Mouse (Mus musculus) CH12.LX (cell line): ENCODE results near the gene Palm. TPM values are rescaled to one million over a fixed set of nuclear protein-coding genes. Genes with fewer than 3 reads are reported as not detected.
A peak's percentile ranks its signal among the peaks of the same experiment; 100 is the strongest.

Experiments
- DNase-seq: peaks from one replicate; pipeline ENCODE4 v3.0.0-alpha.2; 2013; ENCODE audit errors: extremely low read depth
- H3K27ac ChIP-seq: 2 replicates; pipeline ENCODE4 v1.5.1; 2012; ENCODE audit warnings: low read depth, mild to moderate bottlenecking, control low read depth, moderate library complexity; ENCODE audit not compliant: insufficient read depth
- H3K27me3 ChIP-seq: replicated peaks from 2 replicates; pipeline ENCODE3; 2012; ENCODE audit warnings: inconsistent platforms
- H3K36me3 ChIP-seq, 2 experiments: replicated peaks in 1 of 2; 2 replicates each; pipeline versions ENCODE3 to v1.6.1; 2012; ENCODE audit warnings: inconsistent platforms in 1 of 2, low read length in 1 of 2, mild to moderate bottlenecking in 1 of 2, mixed read lengths in 1 of 2, moderate library complexity in 1 of 2; ENCODE audit not compliant: control insufficient read depth in 1 of 2, insufficient read depth in 1 of 2
- H3K4me1 ChIP-seq, 2 experiments: 2 replicates each; pipeline ENCODE4 v1.6.1; 2012; ENCODE audit warnings: inconsistent platforms in 1 of 2, moderate library complexity in 1 of 2; ENCODE audit not compliant: insufficient read depth in 2 of 2, control insufficient read depth in 1 of 2
- H3K4me2 ChIP-seq: 2 replicates; pipeline ENCODE4 v1.6.1; 2012; ENCODE audit warnings: low read depth, mild to moderate bottlenecking, control low read depth; ENCODE audit not compliant: poor library complexity, insufficient read depth, severe bottlenecking
- H3K4me3 ChIP-seq, 3 experiments: fragments of 150-350 bp in 1 of 3; sonication (generic) in 1 of 3; replicated peaks in 1 of 3; 2 replicates each; pipeline versions ENCODE3 to v1.5.1; 2011 to 2012; ENCODE audit warnings: low read depth in 2 of 3, low read length in 2 of 3, mild to moderate bottlenecking in 2 of 3, moderate library complexity in 2 of 3, control low read depth in 1 of 3, improper control_type of control experiment in 1 of 3, inconsistent platforms in 1 of 3, mixed read lengths in 1 of 3; ENCODE audit not compliant: poor library complexity in 1 of 3
- H3K79me2 ChIP-seq: replicated peaks from 2 replicates; pipeline ENCODE4 v1.6.1; 2012; ENCODE audit warnings: mild to moderate bottlenecking, moderate library complexity; ENCODE audit not compliant: control insufficient read depth, poor library complexity, insufficient read depth, severe bottlenecking; ENCODE audit errors: extremely low read depth
- H3K9ac ChIP-seq: 2 replicates; pipeline ENCODE4 v1.6.1; 2012; ENCODE audit warnings: low read depth, mild to moderate bottlenecking, control low read depth, moderate library complexity; ENCODE audit not compliant: insufficient read depth
- H3K9me3 ChIP-seq: replicated peaks from 2 replicates; pipeline ENCODE3; 2012; ENCODE audit warnings: low read length, inconsistent platforms, mixed read lengths
- BHLHE40 ChIP-seq: IDR thresholded peaks from 2 replicates; pipeline ENCODE4 v1.6.1; 2011; ENCODE audit warnings: mild to moderate bottlenecking, low read depth, low read length, improper control_type of control experiment
- CHD1 ChIP-seq: IDR thresholded peaks from 2 replicates; pipeline ENCODE4 v1.6.1; 2012; ENCODE audit warnings: low read depth, low read length, improper control_type of control experiment, inconsistent platforms
- ELF1 ChIP-seq: IDR thresholded peaks from 2 replicates; pipeline ENCODE4 v1.6.1; 2014; ENCODE audit warnings: low read depth, mild to moderate bottlenecking, inconsistent platforms, low read length, improper control_type of control experiment
- EP300 ChIP-seq: IDR thresholded peaks from 2 replicates; pipeline ENCODE4 v1.6.1; 2011; ENCODE audit warnings: low read length, improper control_type of control experiment
- ETS1 ChIP-seq: conservative IDR thresholded peaks from 2 replicates; pipeline ENCODE4 v1.6.1; 2012; ENCODE audit warnings: low read depth, mild to moderate bottlenecking, inconsistent platforms, low read length, improper control_type of control experiment, moderate library complexity
- HCFC1 ChIP-seq: IDR thresholded peaks from 2 replicates; pipeline ENCODE4 v1.6.1; 2012; ENCODE audit warnings: low read depth, mild to moderate bottlenecking, inconsistent platforms, low read length, improper control_type of control experiment
- JUN ChIP-seq: IDR thresholded peaks from 2 replicates; pipeline ENCODE4 v1.6.1; 2011; ENCODE audit warnings: low read depth, mild to moderate bottlenecking, low read length, improper control_type of control experiment, moderate library complexity; ENCODE audit not compliant: insufficient read depth
- KAT2A ChIP-seq: IDR thresholded peaks from 2 replicates; pipeline ENCODE4 v1.6.1; 2012; ENCODE audit warnings: low read length, improper control_type of control experiment, inconsistent platforms; ENCODE audit not compliant: insufficient replicate concordance
- MAFK ChIP-seq: IDR thresholded peaks from 2 replicates; pipeline ENCODE4 v1.6.1; 2011; ENCODE audit warnings: low read length, improper control_type of control experiment; ENCODE audit not compliant: insufficient replicate concordance
- MAX ChIP-seq: IDR thresholded peaks from 2 replicates; pipeline ENCODE4 v1.6.1; 2011; ENCODE audit warnings: low read length, improper control_type of control experiment
- MAZ ChIP-seq: IDR thresholded peaks from 2 replicates; pipeline ENCODE4 v1.6.1; 2012; ENCODE audit warnings: low read depth, mild to moderate bottlenecking, inconsistent platforms, low read length, improper control_type of control experiment, moderate library complexity
- MYC ChIP-seq: IDR thresholded peaks from 2 replicates; pipeline ENCODE4 v1.6.1; 2011; ENCODE audit warnings: low read depth, mild to moderate bottlenecking, improper control_type of control experiment, low read length
- NRF1 ChIP-seq: IDR thresholded peaks from 2 replicates; pipeline ENCODE4 v1.6.1; 2014; ENCODE audit warnings: low read depth, mild to moderate bottlenecking, inconsistent platforms, low read length, improper control_type of control experiment, moderate library complexity
- PAX5 ChIP-seq: IDR thresholded peaks from 2 replicates; pipeline ENCODE4 v1.6.1; 2012; ENCODE audit warnings: low read length, inconsistent platforms, mixed read lengths
- POLR2A ChIP-seq: IDR thresholded peaks from 2 replicates; pipeline ENCODE4 v1.6.1; 2011; ENCODE audit warnings: low read depth, mild to moderate bottlenecking, improper control_type of control experiment, low read length
- POLR2AphosphoS2 ChIP-seq: IDR thresholded peaks from 2 replicates; pipeline ENCODE4 v1.6.1; 2011; ENCODE audit warnings: low read depth, low read length, improper control_type of control experiment
- RAD21 ChIP-seq: IDR thresholded peaks from 2 replicates; pipeline ENCODE4 v1.6.1; 2011; ENCODE audit warnings: low read depth, mild to moderate bottlenecking, low read length, improper control_type of control experiment, moderate library complexity
- RCOR1 ChIP-seq: conservative IDR thresholded peaks from 2 replicates; pipeline ENCODE4 v1.6.1; 2012; ENCODE audit warnings: low read depth, mild to moderate bottlenecking, inconsistent platforms, low read length, improper control_type of control experiment
- TCF12 ChIP-seq: IDR thresholded peaks from 2 replicates; pipeline ENCODE4 v1.6.1; 2014; ENCODE audit warnings: low read depth, mild to moderate bottlenecking, inconsistent platforms, low read length, improper control_type of control experiment
- ZC3H11A ChIP-seq: IDR thresholded peaks from 2 replicates; pipeline ENCODE4 v1.6.1; 2012; ENCODE audit warnings: low read depth, mild to moderate bottlenecking, inconsistent platforms, low read length, improper control_type of control experiment
- ZKSCAN1 ChIP-seq: IDR thresholded peaks from 2 replicates; pipeline ENCODE4 v1.6.1; 2012; ENCODE audit warnings: low read depth, inconsistent platforms, low read length, improper control_type of control experiment, borderline replicate concordance
- ZMIZ1 ChIP-seq: IDR thresholded peaks from 2 replicates; pipeline ENCODE4 v1.6.1; 2012; ENCODE audit warnings: low read depth, mild to moderate bottlenecking, inconsistent platforms, low read length, improper control_type of control experiment
- ZNF384 ChIP-seq: IDR thresholded peaks from 2 replicates; pipeline ENCODE4 v1.6.1; 2012; ENCODE audit warnings: low read depth, low read length, improper control_type of control experiment, inconsistent platforms
- dilution Hi-C: fragments of 300-500 bp; cut with MboI; formaldehyde crosslinking; loops from 2 replicates; pipeline ENCODE4 v1.14.3; 2020; ENCODE audit warnings: low sequenced_read_pairs; ENCODE audit not compliant: extremely low pct_unique_long_range_greater_than_20kb, extremely low pct_ligation_motif_present
- in situ Hi-C: fragments of 300-500 bp; cut with MboI; formaldehyde crosslinking; loops from 3 replicates; pipeline ENCODE4 v1.14.3; 2019; ENCODE audit warnings: low sequenced_read_pairs, low pct_ligation_motif_present, low pct_unique_long_range_greater_than_20kb, mixed read lengths
- polyA plus RNA-seq: library from polyadenylated mRNA; unstranded; fragments of >175 nt; gene quantifications from 2 replicates; pipeline ENCODE4 v1.2.1, GENCODE M21; 2012; ENCODE audit warnings: low read depth; ENCODE audit not compliant: insufficient read length
- total RNA-seq, 2 experiments: library from RNA; depleted of rRNA; stranded (reverse); fragments of 300-350 nt in 1 of 2; fragments of >200 nt in 1 of 2; gene quantifications; 2 replicates each; pipeline ENCODE4 v1.2.3; 2012 to 2014

Palm gene
- total and polyA plus RNA-seq, 3 experiments = 0.78 to 5.3 (median 2.5) TPM

DNA sequence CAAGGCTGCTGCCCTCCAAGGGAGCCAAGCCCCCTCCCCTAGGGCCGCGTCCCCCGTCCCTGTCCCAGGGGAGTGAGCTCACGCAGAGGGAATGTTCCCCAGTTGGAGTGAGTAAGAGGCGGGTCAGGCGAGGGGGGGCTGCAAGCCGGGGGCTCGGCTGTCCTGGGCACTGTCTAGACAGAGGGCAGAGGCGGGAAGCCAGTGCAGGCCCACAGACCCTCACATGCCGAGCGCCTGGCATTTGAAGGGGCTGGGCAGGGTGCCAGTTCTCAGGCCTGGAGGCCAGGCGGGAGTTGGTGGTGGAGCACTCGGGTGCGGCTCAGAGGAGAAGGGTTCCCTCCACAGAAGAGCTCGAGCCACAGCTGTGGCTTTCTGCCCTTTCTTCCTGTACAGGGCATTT lies 15.4 kb upstream of the Palm start:
- H3K9me3 ChIP-seq = peaks cover 12% of the 10 kb centered on the region
- H3K9ac ChIP-seq = no peak overlapping the region
- peaks cover 13 to 31% of the 10 kb centered on the region in 2 experiments for H3K4me1 ChIP-seq
- H3K79me2 ChIP-seq = no peaks in the 10 kb centered on the region
- dilution Hi-C loops = no loop called here
- in situ Hi-C loops = no loop called here
- TF ChIP-seq POLR2A = no peak
- no peak overlapping the region for H3K27ac ChIP-seq
- H3K4me3 ChIP-seq = no peak overlapping the region
- H3K4me2 ChIP-seq = no peak overlapping the region
- H3K36me3 ChIP-seq = no peaks in the 10 kb centered on the region
- peaks cover 74% of the 10 kb centered on the region for H3K27me3 ChIP-seq
- no peak for DNase-seq

DNA sequence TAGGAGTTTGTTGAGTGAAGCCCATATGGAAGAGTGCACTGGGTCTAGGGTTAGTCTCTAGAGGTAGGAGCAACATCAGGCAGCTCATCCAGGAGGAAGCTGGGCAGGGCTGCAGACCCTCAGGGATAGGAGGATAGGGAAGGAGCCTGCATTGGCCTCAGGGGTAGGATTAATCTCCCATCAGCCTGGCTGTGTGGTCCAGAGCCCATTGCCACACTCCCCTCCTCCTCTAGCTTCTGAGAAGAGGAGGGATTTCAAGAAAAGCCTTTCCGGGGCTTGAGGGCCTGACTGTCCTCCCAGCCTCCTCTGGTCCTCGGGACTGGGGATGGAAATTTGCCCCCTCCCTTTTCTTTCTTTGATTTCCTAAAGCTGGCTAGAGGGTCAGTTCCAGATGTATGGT lies 14.2 kb upstream of the Palm start:
- Histone ChIP-seq H3K4me3 (no peak overlapping the region), H3K4me1 (peaks cover 13 to 28% of the 10 kb centered on the region in 2 experiments), H3K9me3 (peaks cover 12% of the 10 kb centered on the region), H3K9ac (no peak overlapping the region), H3K4me2 (no peak overlapping the region), H3K27me3 (peaks cover 71% of the 10 kb centered on the region), H3K36me3 (no peaks in the 10 kb centered on the region), H3K27ac (no peak overlapping the region), H3K79me2 (no peaks in the 10 kb centered on the region)
- DNase-seq = no peak
- dilution Hi-C loops (no loop called here), in situ Hi-C loops (no loop called here)
- TF ChIP-seq BHLHE40 (no peak), CHD1 (no peak), RAD21 (no peak), ZKSCAN1 (no peak), RCOR1 (no peak), NRF1 (no peak), JUN (no peak)

DNA sequence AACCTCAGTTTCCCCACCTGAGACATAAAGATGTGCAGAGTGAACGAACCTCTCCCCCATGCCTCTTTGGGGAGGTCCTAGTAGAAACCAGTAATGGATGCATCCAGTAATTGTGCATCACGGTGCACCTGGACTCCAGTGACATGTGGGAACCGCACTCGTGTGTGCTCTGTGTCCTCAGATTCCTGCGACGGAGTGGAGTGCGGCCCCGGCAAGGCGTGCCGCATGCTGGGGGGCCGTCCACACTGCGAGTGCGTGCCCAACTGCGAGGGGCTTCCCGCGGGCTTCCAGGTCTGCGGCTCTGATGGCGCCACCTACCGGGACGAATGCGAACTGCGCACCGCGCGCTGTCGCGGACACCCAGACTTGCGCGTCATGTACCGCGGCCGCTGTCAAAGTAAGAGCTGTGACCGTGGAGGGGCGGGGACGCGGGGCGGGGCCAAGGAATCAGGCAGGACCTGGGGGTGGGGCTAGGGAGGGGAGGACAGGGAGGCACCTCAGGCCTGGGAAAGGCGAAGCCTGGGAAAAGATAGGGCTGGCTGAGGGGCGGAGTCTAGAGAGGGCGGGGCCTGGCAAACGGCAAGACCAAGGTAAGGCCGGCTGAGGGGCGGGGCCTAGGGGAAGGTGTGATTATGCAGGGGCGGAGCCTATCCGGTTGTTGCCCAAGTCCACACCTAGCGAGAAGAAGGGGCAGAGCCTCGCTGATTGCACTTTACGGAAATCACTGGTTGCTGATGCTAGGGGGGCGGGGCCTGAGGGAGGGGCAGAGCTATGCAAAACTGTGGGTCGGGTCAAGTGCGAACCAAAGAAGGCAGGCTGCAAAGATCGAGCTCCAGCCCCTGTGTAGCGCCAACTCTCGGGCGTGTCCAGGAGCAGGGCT lies 13.3 kb upstream of the Palm start:
- Histone ChIP-seq H3K36me3 (no peaks in the 10 kb centered on the region), H3K4me2 (peak overlapping the region; percentile 96), H3K27me3 (peaks cover 70% of the 10 kb centered on the region), H3K4me3 (peak overlapping the region; percentile 20 to 69 (median 41)), H3K9me3 (peaks cover 6% of the 10 kb centered on the region), H3K4me1 (peaks cover 14 to 36% of the 10 kb centered on the region in 2 experiments), H3K27ac (no peak overlapping the region), H3K79me2 (no peaks in the 10 kb centered on the region), H3K9ac (no peak overlapping the region)
- dilution Hi-C loops (no loop called here), in situ Hi-C loops (loop anchor here (5.0 kb wide), 1 partner anchor 88 kb away; no protein-coding TSS in a partner anchor)
- DNase-seq = peak; percentile 94
- TF ChIP-seq ZC3H11A (no peak), MAZ (no peak), ELF1 (peak; percentile 32), PAX5 (no peak), ZMIZ1 (no peak), EP300 (no peak), MAFK (no peak), HCFC1 (no peak), MYC (no peak), NRF1 (peak; percentile 54), ZKSCAN1 (no peak), POLR2AphosphoS2 (no peak), RCOR1 (no peak), TCF12 (0 out of 2 replicates have a peak, but pooled peaks have one; percentile 24), KAT2A (no peak), ETS1 (no peak), JUN (no peak), ZNF384 (no peak), BHLHE40 (0 out of 2 replicates have a peak, but pooled peaks have one; percentile 12), MAX (no peak), CHD1 (no peak)
